In the genomic region with DNA sequence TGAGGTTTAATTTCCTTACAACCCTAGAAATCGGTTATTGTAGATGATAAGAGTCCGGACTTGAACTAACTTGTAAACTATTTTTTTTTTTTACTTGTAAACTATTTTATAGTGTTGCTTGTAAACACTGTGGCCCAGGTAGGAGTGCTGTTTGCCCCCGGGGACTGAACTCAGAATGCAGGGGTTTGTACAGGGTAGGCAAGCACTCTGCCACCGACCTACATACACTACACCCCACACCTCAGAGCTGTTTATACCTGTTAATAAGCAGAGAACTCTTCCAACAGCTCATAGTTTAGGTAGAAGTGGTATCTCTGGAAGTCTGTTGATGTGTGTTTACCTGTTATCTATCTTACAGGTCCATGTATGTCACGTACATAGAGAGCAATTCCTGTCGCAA, we compare ENCODE assay signal across 9 mouse cellular contexts. TPM values are rescaled to one million over a fixed set of nuclear protein-coding genes. Genes with fewer than 3 reads are reported as not detected.
DNase-seq lines count a peak whose midpoint lies in the region; ATAC-seq and TF ChIP-seq lines count a peak whose summit lies in the region.
"Had no signal": no experiment of that assay in that cellular context is flagged by ENCODE, and none has a peak within 500 bp of the region (broad histone marks: within the 10 kb centered on the region; RNA-seq: fewer than 3 reads in every experiment).

No protein-coding gene starts in this region.

- H3K4me3 ChIP-seq in gastrocnemius, adult 2 months, result peak overlapping the region; percentile 76
- peak overlapping the region; percentile 87 for H3K4me3 ChIP-seq in E14TG2a.4 (replicated peaks; ENCODE audit: low read length)
- peak overlapping the region; percentile 81 for H3K4me3 ChIP-seq in heart, postnatal 0 days (ENCODE audit: low read depth, low read length)
- H3K4me3 ChIP-seq in liver, postnatal 0 days (ENCODE audit: low read depth, low read length), result peak overlapping the region; percentile 70

- no peak for ATAC-seq in heart, postnatal 0 days (ENCODE audit: insufficient read depth, low read depth)
- no peak for ATAC-seq in liver, postnatal 0 days

- no peak for TF ChIP-seq EP300 in heart, postnatal 0 days (IDR thresholded peaks at IDR 0.05; ENCODE audit: low read depth)
- TF ChIP-seq EP300 in liver, postnatal 0 days (IDR thresholded peaks at IDR 0.05; ENCODE audit: low read depth), result no peak

- H3K9ac ChIP-seq in heart, postnatal 0 days (replicated peaks; ENCODE audit: low read depth, low read length), result peak overlapping the region; percentile 61; the same call in 1 of the 2 replicates
- H3K9ac ChIP-seq in liver, postnatal 0 days (replicated peaks), result peak overlapping the region; percentile 80

- intact Hi-C loops in gastrocnemius, adult 2 months (cut with DNase I), result loop anchor here (5.0 kb wide), 1 partner anchor 497 kb away; a partner anchor contains a TSS

- WGBS in heart, postnatal 0 days, result 43% methylated on average over 6 of the region's 6 CpGs
- 29% methylated on average over 6 of the region's 6 CpGs for WGBS in liver, postnatal 0 days (ENCODE audit: insufficient replicate concordance)

- H3K4me2 ChIP-seq in heart, postnatal 0 days (ENCODE audit: low read depth, low read length), result peak overlapping the region; percentile 78
- peak overlapping the region; percentile 98 for H3K4me2 ChIP-seq in liver, postnatal 0 days (ENCODE audit: low read depth, low read length)

- H3K4me1 ChIP-seq in E14TG2a.4 (replicated peaks; ENCODE audit: low read depth, low read length), result peaks cover 40% of the 10 kb centered on the region
- H3K4me1 ChIP-seq in heart, postnatal 0 days (ENCODE audit: control insufficient read depth, insufficient read depth), result peaks cover 5% of the 10 kb centered on the region
- H3K4me1 ChIP-seq in liver, postnatal 0 days (ENCODE audit: insufficient read depth), result peaks cover 18% of the 10 kb centered on the region

- H3K36me3 ChIP-seq in E14TG2a.4 (ENCODE audit: insufficient read depth, low read length), result no peaks in the 10 kb centered on the region
- H3K36me3 ChIP-seq in heart, postnatal 0 days (replicated peaks; ENCODE audit: control insufficient read depth, insufficient read depth, low read length), result no peaks in the 10 kb centered on the region
- H3K36me3 ChIP-seq in liver, postnatal 0 days (replicated peaks; ENCODE audit: insufficient read depth, low read length), result no peaks in the 10 kb centered on the region

- DNase-seq in gastrocnemius, adult 2 months, result no peak
- DNase-seq in gastrocnemius, adult 18-20 months (ENCODE audit: low spot score), result no peak
- DNase-seq in heart, postnatal 0 days (ENCODE audit: low spot score), result no peak
- no peak for DNase-seq in liver, postnatal 0 days
- DNase-seq in thymus, postnatal 4 days, result no peak
- DNase-seq in right cerebral cortex, postnatal 36 days (ENCODE audit: low spot score in 2 of 2), result no peak
- no peak for DNase-seq in layer of hippocampus, postnatal 10 days (ENCODE audit: low spot score in 2 of 2)
- DNase-seq: kidney, adult 18-20 months had no signal

- TF ChIP-seq CTCF in gastrocnemius, adult 2 months (IDR thresholded peaks at IDR 0.05), result no peak
- TF ChIP-seq CTCF in E14TG2a.4 (conservative IDR thresholded peaks at IDR 0.05; ENCODE audit: low read length), result no peak
- TF ChIP-seq CTCF in heart, postnatal 0 days (IDR thresholded peaks at IDR 0.05; ENCODE audit: low read depth), result no peak
- TF ChIP-seq CTCF in liver, postnatal 0 days (IDR thresholded peaks at IDR 0.05; ENCODE audit: low read depth), result no peak

- no peaks in the 10 kb centered on the region for H3K27me3 ChIP-seq in E14TG2a.4 (ENCODE audit: insufficient read depth, low read length)
- no peaks in the 10 kb centered on the region for H3K27me3 ChIP-seq in heart, postnatal 0 days (ENCODE audit: control insufficient read depth, insufficient read depth, low read length)
- H3K27me3 ChIP-seq in liver, postnatal 0 days (ENCODE audit: insufficient read depth, low read length), result no peaks in the 10 kb centered on the region

- H3K9me3 ChIP-seq in E14TG2a.4 (ENCODE audit: low read length), result no peaks in the 10 kb centered on the region
- no peaks in the 10 kb centered on the region for H3K9me3 ChIP-seq in heart, postnatal 0 days (replicated peaks; ENCODE audit: control insufficient read depth, low read length)
- H3K9me3 ChIP-seq in liver, postnatal 0 days (ENCODE audit: low read length), result no peaks in the 10 kb centered on the region

- peak overlapping the region; percentile 93 for H3K27ac ChIP-seq in gastrocnemius, adult 2 months
- H3K27ac ChIP-seq in heart, postnatal 0 days (ENCODE audit: low read depth), result peak overlapping the region; percentile 81; the same call in 1 of the 2 replicates
- H3K27ac ChIP-seq in liver, postnatal 0 days (ENCODE audit: low read depth), result peak overlapping the region; percentile 95

RNA-seq across cellular contexts. Expression of a gene that starts 0.8 kb away (rescaled TPM):
- total RNA-seq in gastrocnemius, adult 2 months (2021), result 1 to 10 TPM; 3.2 to 3.7 TPM
- total RNA-seq in gastrocnemius, adult 18-20 months (2021), result 1 to 10 TPM; 2.2 to 3.8 TPM
- total RNA-seq in heart, postnatal 0 days (2014; rRNA removed; ENCODE audit: low replicate concordance), result 4.2 and 5.9 TPM in 2 replicates
- polyA plus RNA-seq in heart, postnatal 0 days (2015; fragmentation: Nextera tagmentation; extraction: Ambion mirVana), result 4.6 and 5.1 TPM in 2 replicates
- 63.0 and 63.4 TPM in 2 replicates for polyA plus RNA-seq in liver, postnatal 0 days (2015; fragmentation: Nextera tagmentation; extraction: Ambion mirVana)
- 1 to 10 TPM; 8.5 to 9.9 TPM for total RNA-seq in layer of hippocampus, postnatal 10 days (2021)

RNA-seq across cellular contexts. Expression of a gene that starts 1.0 kb away (rescaled TPM):
- 10 to 100 TPM; 64.0 to 67.7 TPM for total RNA-seq in gastrocnemius, adult 2 months (2021)
- 10 to 100 TPM; 79.9 to 86.2 TPM for total RNA-seq in gastrocnemius, adult 18-20 months (2021)
- total RNA-seq in heart, postnatal 0 days (2014; rRNA removed; ENCODE audit: low replicate concordance), result 37.2 and 38.2 TPM in 2 replicates
- 79.5 and 80.6 TPM in 2 replicates for polyA plus RNA-seq in heart, postnatal 0 days (2015; fragmentation: Nextera tagmentation; extraction: Ambion mirVana)
- polyA plus RNA-seq in liver, postnatal 0 days (2015; fragmentation: Nextera tagmentation; extraction: Ambion mirVana), result 17.0 and 17.1 TPM in 2 replicates
- 100 to 1,000 TPM; 133 to 138 TPM for total RNA-seq in layer of hippocampus, postnatal 10 days (2021)

RNA-seq across cellular contexts. Expression of a gene that starts 24.9 kb away (rescaled TPM):
- 100 to 1,000 TPM in 1 of 2 experiments, 10 to 100 TPM in 1; 65.4 to 101 TPM for total RNA-seq in gastrocnemius, adult 2 months (2021)
- total RNA-seq in gastrocnemius, adult 18-20 months (2021), result 100 to 1,000 TPM in 1 of 2 experiments, 10 to 100 TPM in 1; 66.2 to 116 TPM
- total RNA-seq in heart, postnatal 0 days (2014; rRNA removed; ENCODE audit: low replicate concordance), result 72.8 and 89.7 TPM in 2 replicates
- polyA plus RNA-seq in heart, postnatal 0 days (2015; fragmentation: Nextera tagmentation; extraction: Ambion mirVana), result 34.4 and 36.4 TPM in 2 replicates
- polyA plus RNA-seq in liver, postnatal 0 days (2015; fragmentation: Nextera tagmentation; extraction: Ambion mirVana), result 40.4 and 48.8 TPM in 2 replicates
- 10 to 100 TPM; 32.5 to 39.0 TPM for total RNA-seq in layer of hippocampus, postnatal 10 days (2021)
